Mouse (Mus musculus): Measurements from ENCODE around the gene Klrg1.
A peak's percentile ranks its signal among the peaks of the same experiment; 100 is the strongest.

Klrg1 gene

DNA sequence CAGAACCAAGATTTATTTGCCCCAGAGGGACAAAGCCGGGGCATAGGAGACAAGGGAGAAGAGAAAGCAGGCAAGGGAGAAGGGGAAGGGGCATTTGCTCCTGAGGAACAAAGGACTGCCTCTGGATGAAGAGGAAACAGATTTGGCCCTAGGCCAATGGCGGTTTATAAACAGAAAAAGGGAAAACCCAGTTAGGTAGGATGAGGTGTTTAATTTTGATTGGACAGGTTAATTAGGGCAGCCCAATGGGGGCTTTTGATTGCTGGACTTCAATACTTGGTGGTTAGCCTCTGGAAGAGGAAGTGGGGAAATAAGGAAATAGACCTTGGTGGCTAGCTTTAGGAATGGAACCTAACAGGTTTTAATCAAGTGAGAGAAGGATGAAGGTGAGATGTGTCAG lies 9.5 kb upstream of the Klrg1 start:
- no peak for DNase-seq (ENCODE audit: low spot score)

GRCm38 (mm10) chr6:122291735-122292134 lies 9.1 kb upstream of the Klrg1 start:
- no peak for DNase-seq (ENCODE audit: low spot score)

DNA sequence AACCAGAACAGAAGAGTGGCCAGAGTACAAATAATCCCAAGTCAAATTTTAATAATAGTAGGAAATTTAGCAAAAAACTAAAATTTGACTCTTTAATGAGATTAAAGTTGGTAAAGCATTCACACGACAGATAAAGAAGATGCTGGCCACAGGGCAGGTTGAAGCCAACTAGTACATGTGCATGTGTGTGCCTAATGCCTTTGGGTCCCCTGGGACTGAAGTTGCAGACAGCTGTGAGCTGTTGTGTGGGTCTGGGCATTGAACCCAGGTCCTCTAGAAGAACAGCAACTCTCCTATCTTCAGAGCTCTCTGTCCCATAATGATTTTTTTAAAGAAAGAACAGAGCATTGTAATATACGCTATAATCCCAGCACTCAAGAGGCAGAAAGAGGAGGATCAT lies 8.6 kb upstream of the Klrg1 start:
- DNase-seq (ENCODE audit: low spot score): no peak

GRCm38 (mm10) chr6:122290253-122290652 lies 7.6 kb upstream of the Klrg1 start:
- no peak for DNase-seq (ENCODE audit: low spot score)

DNA sequence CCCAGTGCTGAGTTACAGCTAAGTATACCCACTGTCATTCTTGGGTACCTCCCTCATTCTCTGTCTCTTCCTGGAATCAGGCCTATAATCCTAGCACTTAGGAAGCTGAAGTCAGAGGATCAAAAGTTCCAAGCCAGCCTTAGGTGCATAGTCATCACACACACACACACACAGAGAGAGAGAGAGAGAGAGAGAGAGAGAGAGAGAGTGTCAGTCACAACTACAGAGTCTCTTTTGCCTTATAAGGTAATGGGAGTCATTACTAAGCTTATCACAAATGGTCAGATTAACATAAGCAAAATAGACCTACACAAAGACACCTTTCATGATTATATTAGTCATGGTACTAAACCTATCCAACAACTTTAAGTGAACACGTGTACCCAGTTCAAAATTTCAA lies 6.6 kb upstream of the Klrg1 start:
- no peak for DNase-seq (ENCODE audit: low spot score)

GRCm38 (mm10) chr6:122288263-122288662 lies 5.6 kb upstream of the Klrg1 start:
- no peak for DNase-seq (ENCODE audit: low spot score)

- DNase-seq (ENCODE audit: low spot score): no peak
These were observed 2.1 kb upstream of the Klrg1 start for GRCm38 (mm10) chr6:122284823-122285222.

DNA sequence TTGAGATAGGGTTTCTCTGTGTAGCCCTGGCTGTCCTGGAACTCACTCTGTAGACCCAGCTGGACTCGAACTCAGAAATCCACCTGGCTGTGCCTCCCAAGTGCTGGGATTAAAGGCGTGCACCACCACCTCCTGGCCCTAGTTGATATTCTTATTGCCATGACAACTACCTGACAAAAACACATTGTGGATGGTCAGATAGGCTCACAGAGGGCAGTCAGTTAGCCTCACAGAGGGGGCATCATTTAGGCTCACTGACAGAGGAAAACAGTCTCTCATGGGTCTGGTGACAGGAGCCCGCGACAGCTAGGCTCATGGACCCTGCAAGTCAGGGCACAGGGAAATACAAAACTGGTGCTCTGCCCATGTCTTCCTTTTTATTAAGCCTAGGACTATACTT lies 1.6 kb upstream of the Klrg1 start:
- DNase-seq (ENCODE audit: low spot score): no peak

- no peak for DNase-seq (ENCODE audit: low spot score)
These were observed 747 bp upstream of the Klrg1 start for GRCm38 (mm10) chr6:122283429-122283828.

DNA sequence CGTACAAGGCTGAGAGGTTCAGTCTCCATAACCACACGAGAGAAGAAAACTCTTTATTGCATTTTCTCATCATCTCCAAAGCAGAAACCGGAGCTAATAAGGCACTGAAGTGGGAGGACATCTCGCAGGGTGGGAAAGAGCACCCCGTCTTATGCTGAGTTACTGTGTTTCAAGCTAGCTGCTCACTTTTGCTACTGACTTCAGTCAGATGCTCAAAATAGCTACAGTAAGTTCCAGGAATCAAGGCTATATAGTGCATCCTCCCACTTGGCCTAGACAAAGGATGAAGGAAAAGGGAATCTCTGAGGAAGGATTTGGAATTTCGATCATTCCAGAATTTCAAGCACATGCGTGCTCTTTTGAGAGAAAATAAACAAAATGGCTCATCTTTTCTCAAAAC lies 6.1 kb downstream of the Klrg1 start:
- DNase-seq (ENCODE audit: low spot score): no peak

GRCm38 (mm10) chr6:122274546-122274945 lies 8.1 kb downstream of the Klrg1 start:
- DNase-seq (ENCODE audit: low spot score): no peak

- no peak for DNase-seq (ENCODE audit: low spot score)
These were observed 12.5 kb downstream of the Klrg1 start for GRCm38 (mm10) chr6:122270152-122270551.

- no peak for DNase-seq (ENCODE audit: low spot score)
These were observed 13.5 kb downstream of the Klrg1 start for GRCm38 (mm10) chr6:122269170-122269569.

DNA sequence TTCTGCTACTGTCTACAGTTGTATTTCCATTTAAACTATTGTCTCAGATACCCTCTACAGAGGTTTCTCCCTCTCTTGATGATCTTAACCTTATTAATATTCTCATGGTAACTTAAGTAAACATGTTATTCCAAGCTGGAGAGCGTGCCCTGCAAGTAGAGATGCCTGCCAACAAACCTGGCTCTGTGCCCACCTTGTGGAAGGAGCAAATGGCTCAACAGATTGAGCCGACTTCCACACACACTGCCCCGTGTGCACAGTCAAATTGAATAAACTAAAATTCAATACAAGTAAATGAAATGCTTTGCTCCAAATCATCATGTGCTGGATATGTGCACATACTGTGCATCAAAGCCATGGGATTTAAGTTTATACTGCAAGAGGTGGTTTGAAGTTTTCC lies 14.1 kb downstream of the Klrg1 start:
- DNase-seq (ENCODE audit: low spot score): peak; percentile 47

- no peak for DNase-seq (ENCODE audit: low spot score)
These were observed 20.1 kb downstream of the Klrg1 start for GRCm38 (mm10) chr6:122262543-122262942.

GRCm38 (mm10) chr6:122252146-122252545 lies 30.5 kb downstream of the Klrg1 start:
- no peak for DNase-seq (ENCODE audit: low spot score)

GRCm38 (mm10) chr6:122250033-122250432 lies 32.6 kb downstream of the Klrg1 start:
- no peak for DNase-seq (ENCODE audit: low spot score)

Data from ovary, postnatal 14 days (tissue).